Mouse (Mus musculus) stomach, embryonic 14.5 days (tissue): ENCODE data around the gene Tmed5. TPM values are rescaled to one million over a fixed set of nuclear protein-coding genes. Genes with fewer than 3 reads are reported as not detected.

ENCODE experiments used
- ATAC-seq: fragments of 200-750 bp; cut with Nextera tagmentation; 2 replicates; pipeline ENCODE4 v1.8.0; 2017; ENCODE audit warnings: low read depth, moderate TSS enrichment; ENCODE audit not compliant: insufficient number of reproducible peaks, insufficient read depth, low FRiP score
- H3K27ac ChIP-seq: fragments of 300-500 bp; sonication (generic); 2 replicates; pipeline ENCODE4 v1.5.1; 2014; ENCODE audit warnings: mild to moderate bottlenecking, low read length, moderate library complexity, mixed read lengths
- H3K27me3 ChIP-seq: fragments of 300-500 bp; sonication (generic); 2 replicates; pipeline ENCODE4 v1.6.1; 2014; ENCODE audit warnings: low read length, control low read depth, mixed read lengths; ENCODE audit not compliant: control insufficient read depth, insufficient read depth
- H3K36me3 ChIP-seq: fragments of 300-500 bp; sonication (generic); 2 replicates; pipeline ENCODE4 v1.6.1; 2014; ENCODE audit warnings: mild to moderate bottlenecking, control low read depth, low read length, moderate library complexity, mixed read lengths; ENCODE audit not compliant: control insufficient read depth, insufficient read depth
- H3K4me1 ChIP-seq: fragments of 300-500 bp; sonication (generic); 2 replicates; pipeline ENCODE4 v1.6.1; 2014; ENCODE audit warnings: low read length, control low read depth, mixed read lengths; ENCODE audit not compliant: control insufficient read depth, insufficient read depth
- H3K4me2 ChIP-seq: fragments of 300-500 bp; sonication (generic); replicated peaks from 2 replicates; pipeline ENCODE4 v1.6.1; 2014; ENCODE audit warnings: low read depth, low read length, control low read depth
- H3K4me3 ChIP-seq: fragments of 300-500 bp; sonication (generic); 2 replicates; pipeline ENCODE4 v1.5.1; 2014; ENCODE audit warnings: low read depth, low read length, control low read depth
- H3K9ac ChIP-seq: fragments of 300-500 bp; sonication (generic); replicated peaks from 2 replicates; pipeline ENCODE4 v1.6.1; 2014; ENCODE audit warnings: low read depth, mild to moderate bottlenecking, control low read depth, low read length, moderate library complexity, mixed read lengths
- H3K9me3 ChIP-seq: fragments of 300-500 bp; sonication (generic); 2 replicates; pipeline ENCODE4 v1.6.1; 2016; ENCODE audit warnings: low read depth, low read length, control low read depth; ENCODE audit not compliant: control insufficient read depth
- WGBS: fragments of 180-500 bp; shearing (Covaris S2); extraction: QIAGEN DNeasy Blood & Tissue Kit; methylation state at CpG from one replicate; pipeline ENCODE4 v1.1.7; 2014; 5-methylcytosine and 5-hydroxymethylcytosine counted together
- polyA plus RNA-seq: library from polyadenylated mRNA; unstranded; fragments of >200 nt; fragmentation: Nextera tagmentation; extraction: Ambion mirVana; gene quantifications from 2 replicates; pipeline ENCODE4 v1.2.1, GENCODE M21; 2014

Gene Tmed5
- polyA plus RNA-seq, result 37.0 and 41.0 TPM in 2 replicates

DNA sequence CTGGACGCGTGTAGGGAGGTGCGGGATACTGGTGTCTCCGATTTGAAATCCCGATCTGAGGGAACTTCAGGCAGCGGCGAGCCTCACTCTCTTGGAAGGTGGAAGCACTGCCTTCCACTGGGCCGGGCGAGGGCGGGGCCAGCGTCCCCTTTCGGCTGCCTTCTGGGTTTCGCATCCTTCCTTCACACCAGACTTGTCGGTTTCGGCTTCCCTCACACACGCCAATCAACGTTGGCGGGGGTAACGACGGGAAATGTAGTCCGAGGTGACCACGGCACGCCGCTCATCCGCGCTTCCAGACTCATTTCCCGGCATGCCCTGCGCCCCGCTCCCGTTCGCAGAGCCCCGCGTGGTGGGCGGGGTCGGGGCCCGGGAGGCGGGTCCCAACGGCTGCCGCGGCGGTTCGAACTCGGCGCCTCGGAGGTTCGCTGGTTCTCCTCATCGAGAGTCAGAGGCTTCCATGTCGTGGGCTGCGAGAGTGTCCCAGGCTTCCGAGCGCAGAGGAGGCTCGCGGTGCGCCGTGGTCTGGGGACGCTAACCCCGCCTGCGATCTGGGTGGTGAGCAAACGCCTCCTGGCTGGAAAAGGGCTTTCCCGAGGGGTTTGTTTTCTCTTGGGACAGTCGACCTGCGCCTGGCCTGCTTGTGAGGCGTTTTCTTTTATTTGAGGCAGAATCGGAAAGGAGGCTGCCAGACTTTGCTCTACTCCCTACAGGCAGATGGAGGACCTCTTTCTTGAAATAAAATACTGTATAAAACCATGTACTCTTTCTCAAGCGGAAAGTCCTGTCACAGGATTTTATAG is at the start of gene Tmed5, which contains the start of gene Ccdc18:
TSS of gene Tmed5 (minus strand) at position 180 of the 803 bp plus-strand sequence.
TSS of gene Ccdc18 (plus strand) at position 435 of the 803 bp plus-strand sequence.
- Histone ChIP-seq H3K9ac (peak within 1 kb of the TSS; percentile 76), H3K36me3 (peaks cover 5% of the 10 kb centered on the region), H3K4me3 (peak within 1 kb of the TSS; percentile 86), H3K4me2 (peak within 1 kb of the TSS; percentile 73), H3K27ac (peak within 1 kb of the TSS; percentile 90), H3K9me3 (no peaks in the 10 kb centered on the region), H3K27me3 (no peaks in the 10 kb centered on the region), H3K4me1 (peaks cover 4% of the 10 kb centered on the region; the same call in 1 of the 2 replicates)
- WGBS, result under 1% methylated on average over 65 of the region's 65 CpGs
- ATAC-seq, result peak; percentile 99

DNA sequence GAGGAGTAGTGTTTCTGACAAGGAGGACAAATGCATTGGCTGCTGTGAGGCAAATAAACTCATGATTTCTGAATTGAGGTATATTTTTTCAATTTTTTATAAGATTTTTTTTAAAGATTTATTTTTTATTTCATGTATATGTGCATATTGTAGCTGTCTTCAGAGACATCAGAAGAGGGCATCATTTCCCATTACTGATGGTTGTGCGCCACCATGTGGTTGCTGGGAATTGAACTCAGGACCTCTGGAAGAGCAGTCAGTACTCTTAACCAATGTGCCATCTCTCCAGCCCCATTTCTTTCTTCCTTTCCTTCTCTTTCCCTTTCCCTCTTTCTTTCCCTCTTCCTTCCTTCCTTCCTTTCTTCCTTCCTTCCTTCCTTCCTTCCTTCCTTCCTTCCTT is 31.3 kb upstream of the Tmed5 start:
- Histone ChIP-seq H3K36me3 (no peaks in the 10 kb centered on the region), H3K4me1 (no peaks in the 10 kb centered on the region), H3K4me2 (no peak overlapping the region), H3K27ac (no peak overlapping the region), H3K9ac (no peak overlapping the region), H3K9me3 (no peaks in the 10 kb centered on the region), H3K27me3 (no peaks in the 10 kb centered on the region), H3K4me3 (no peak overlapping the region)
- WGBS, result 27% methylated on average over 1 of the region's 1 CpGs
- ATAC-seq, result no peak

DNA sequence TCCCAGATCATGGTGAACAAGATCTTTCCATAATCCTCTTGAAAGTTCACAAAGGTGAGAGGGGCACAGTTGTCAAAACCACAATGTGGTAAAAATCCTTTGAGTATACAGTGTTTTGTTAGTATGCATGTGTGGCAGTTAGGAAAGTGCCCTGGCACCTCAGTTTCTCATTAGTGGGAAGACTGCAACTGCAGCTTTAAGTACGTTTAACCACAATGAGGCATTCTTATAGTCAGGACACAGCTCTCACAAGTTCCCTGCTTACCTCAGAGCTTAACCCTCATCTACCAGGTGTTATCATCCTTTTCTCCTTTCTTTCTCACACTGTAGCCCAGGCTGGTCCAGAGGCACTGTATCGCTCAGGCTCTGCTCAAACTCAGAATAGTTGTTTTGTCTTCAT is 28.4 kb upstream of the Tmed5 start:
- Histone ChIP-seq H3K4me2 (no peak overlapping the region), H3K9ac (no peak overlapping the region), H3K4me1 (no peaks in the 10 kb centered on the region), H3K36me3 (no peaks in the 10 kb centered on the region), H3K27ac (no peak overlapping the region), H3K9me3 (no peaks in the 10 kb centered on the region), H3K4me3 (no peak overlapping the region), H3K27me3 (no peaks in the 10 kb centered on the region)
- 92% methylated on average over 2 of the region's 2 CpGs for WGBS
- ATAC-seq, result no peak

DNA sequence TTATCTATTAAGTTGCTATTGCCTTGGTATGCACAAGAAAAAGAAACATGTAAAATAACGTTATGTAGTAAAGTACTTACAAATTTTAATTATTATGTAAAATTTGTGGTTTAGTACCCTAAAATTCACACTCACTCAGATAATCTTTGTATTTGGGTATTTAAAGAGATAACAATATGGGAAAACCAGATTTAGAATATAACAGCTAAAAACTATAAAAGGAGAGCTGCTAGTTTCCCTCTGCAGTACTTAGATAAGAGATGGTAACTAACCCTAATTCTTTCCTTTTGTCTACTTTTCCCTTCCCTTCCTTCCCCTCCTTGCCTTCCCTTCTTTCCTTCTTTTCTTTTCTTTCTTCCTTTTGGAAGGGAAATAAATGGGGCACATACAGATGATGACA is 20.2 kb upstream of the Tmed5 start:
- H3K27ac ChIP-seq, result no peak overlapping the region
- no peaks in the 10 kb centered on the region for H3K9me3 ChIP-seq
- no peaks in the 10 kb centered on the region for H3K36me3 ChIP-seq
- no peak overlapping the region for H3K4me2 ChIP-seq
- H3K27me3 ChIP-seq, result no peaks in the 10 kb centered on the region
- 90% methylated on average over 1 of the region's 1 CpGs for WGBS
- no peaks in the 10 kb centered on the region for H3K4me1 ChIP-seq
- no peak overlapping the region for H3K4me3 ChIP-seq
- no peak overlapping the region for H3K9ac ChIP-seq
- no peak for ATAC-seq

DNA sequence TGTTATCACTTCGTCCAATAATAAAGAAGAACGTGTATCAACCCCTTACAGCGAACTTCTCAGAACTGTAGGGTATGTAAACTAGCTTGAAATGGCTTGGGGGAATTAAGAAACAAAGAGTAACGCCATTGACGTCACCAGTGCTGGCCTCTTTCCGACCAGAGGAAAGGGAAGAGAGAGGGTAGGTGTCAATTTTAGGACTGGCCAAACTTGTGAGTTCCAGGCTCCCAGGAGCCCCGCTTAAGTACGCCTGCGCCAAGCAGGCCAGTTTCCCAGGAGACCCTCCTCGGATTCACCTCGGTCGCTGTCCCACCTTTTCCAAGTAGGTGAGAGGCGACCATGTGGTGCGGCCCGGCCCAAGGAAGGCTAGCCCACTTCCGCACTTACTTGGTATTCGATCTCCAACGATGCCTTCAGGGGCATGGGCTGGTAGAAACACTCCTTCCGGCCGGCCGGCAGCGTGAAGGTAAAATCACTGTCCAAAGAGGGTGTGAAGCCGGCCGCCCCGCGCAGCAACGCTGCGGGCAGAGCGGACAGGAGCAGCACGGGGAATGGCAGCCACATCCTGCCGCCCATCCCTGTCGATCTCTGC is 475 bp downstream of the Tmed5 start:
- peak overlapping the region; percentile 76 for H3K9ac ChIP-seq
- WGBS, result under 1% methylated on average over 32 of the region's 32 CpGs
- peaks cover 4% of the 10 kb centered on the region; the same call in 1 of the 2 replicates for H3K4me1 ChIP-seq
- H3K9me3 ChIP-seq, result no peaks in the 10 kb centered on the region
- peak overlapping the region; percentile 73 for H3K4me2 ChIP-seq
- peaks cover 5% of the 10 kb centered on the region for H3K36me3 ChIP-seq
- peak; percentile 6 for ATAC-seq
- H3K27me3 ChIP-seq, result no peaks in the 10 kb centered on the region
- H3K4me3 ChIP-seq, result peak overlapping the region; percentile 86
- H3K27ac ChIP-seq, result peak overlapping the region; percentile 90

DNA sequence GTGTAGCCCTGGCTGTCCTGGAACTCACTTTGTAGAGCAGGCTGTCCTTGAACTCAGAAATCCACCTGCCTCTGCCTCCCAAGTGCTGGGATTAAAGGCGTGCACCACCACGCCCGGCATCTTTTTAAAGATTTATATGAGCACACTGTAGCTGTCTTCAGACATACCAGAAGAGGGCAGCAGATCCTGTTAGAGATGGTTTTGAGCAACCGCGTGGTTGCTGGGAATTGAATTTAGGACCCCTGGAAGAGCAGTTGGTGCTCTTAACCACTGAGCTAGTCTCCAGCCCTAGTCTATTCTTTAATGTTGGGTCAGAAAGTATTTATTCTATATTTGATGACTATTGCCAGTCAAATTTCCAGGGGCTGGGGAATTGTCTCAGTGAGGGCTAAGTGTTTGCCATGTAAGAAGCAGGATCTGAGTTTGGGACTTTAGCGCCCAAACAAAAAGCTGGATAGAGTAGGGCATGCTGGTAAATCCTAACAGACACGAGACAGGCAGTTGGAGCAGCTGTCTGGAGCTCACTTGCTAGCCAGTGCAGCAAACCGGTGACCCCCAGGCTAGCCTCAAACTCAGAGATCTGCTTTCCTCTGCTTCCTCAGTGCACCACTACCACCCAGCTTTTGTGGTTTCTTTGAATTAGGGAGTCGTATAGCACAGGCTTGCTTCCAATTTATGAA is 12.1 kb downstream of the Tmed5 start:
- no peak overlapping the region for H3K27ac ChIP-seq
- H3K27me3 ChIP-seq, result no peaks in the 10 kb centered on the region
- no peaks in the 10 kb centered on the region; the same call in 1 of the 2 replicates for H3K36me3 ChIP-seq
- H3K4me3 ChIP-seq, result no peak overlapping the region
- H3K9me3 ChIP-seq, result no peaks in the 10 kb centered on the region
- no peak for ATAC-seq
- H3K4me1 ChIP-seq, result no peaks in the 10 kb centered on the region
- 86% methylated on average over 9 of the region's 9 CpGs for WGBS
- no peak overlapping the region for H3K9ac ChIP-seq
- no peak overlapping the region for H3K4me2 ChIP-seq

DNA sequence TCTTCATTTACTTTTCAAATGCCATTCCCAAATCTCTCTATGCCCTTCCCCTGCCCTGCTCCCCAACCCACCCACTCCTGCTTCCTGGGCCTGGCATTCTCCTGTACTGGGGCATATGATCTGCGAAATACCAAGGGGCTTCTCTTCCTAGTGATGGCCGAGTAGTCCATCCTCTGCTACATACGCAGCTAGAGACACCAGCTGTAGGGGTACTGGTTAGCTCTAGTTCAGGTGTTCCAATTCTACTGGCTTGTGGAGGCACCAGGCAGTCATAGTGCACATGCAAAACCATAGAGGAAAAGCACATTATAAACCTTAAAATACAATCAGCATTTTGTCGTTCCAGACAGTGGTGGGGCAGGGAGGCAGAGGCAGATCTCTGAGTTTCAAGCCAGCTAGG is 14.7 kb downstream of the Tmed5 start:
- H3K27ac ChIP-seq, result no peak overlapping the region
- no peak overlapping the region for H3K9ac ChIP-seq
- no peaks in the 10 kb centered on the region for H3K9me3 ChIP-seq
- no peaks in the 10 kb centered on the region for H3K27me3 ChIP-seq
- 87% methylated on average over 4 of the region's 4 CpGs for WGBS
- no peak overlapping the region for H3K4me2 ChIP-seq
- no peaks in the 10 kb centered on the region for H3K4me1 ChIP-seq
- no peaks in the 10 kb centered on the region; the same call in 1 of the 2 replicates for H3K36me3 ChIP-seq
- H3K4me3 ChIP-seq, result no peak overlapping the region
- no peak for ATAC-seq

DNA sequence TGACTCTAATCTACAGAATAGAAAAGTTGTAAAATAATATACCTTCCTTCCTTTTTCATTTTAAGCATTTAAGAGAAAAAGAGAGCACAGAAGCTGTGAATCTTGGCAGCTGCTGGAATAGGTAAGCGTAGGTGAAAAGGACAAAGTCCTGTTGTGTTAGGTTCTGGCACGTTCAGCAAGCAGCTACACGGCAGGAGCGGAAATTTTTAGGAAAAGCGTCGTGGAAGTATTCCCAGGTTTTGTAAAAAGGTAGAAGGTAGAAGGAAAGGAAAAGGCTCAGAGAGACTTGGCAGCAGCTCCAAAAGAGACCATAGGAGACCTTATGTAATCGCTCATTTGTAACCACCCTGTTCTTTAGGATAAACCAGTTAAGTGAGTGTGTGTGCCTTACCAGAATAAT is 23.1 kb downstream of the Tmed5 start:
- 92% methylated on average over 7 of the region's 7 CpGs for WGBS
- H3K9me3 ChIP-seq, result no peaks in the 10 kb centered on the region
- H3K27me3 ChIP-seq, result no peaks in the 10 kb centered on the region

More for the DNA sequence above, 23.1 kb downstream of the Tmed5 start:
- no peak overlapping the region for H3K27ac ChIP-seq
- no peak overlapping the region for H3K4me3 ChIP-seq
- no peaks in the 10 kb centered on the region for H3K4me1 ChIP-seq
- peaks cover 24% of the 10 kb centered on the region for H3K36me3 ChIP-seq
- H3K9ac ChIP-seq, result no peak overlapping the region
- H3K4me2 ChIP-seq, result no peak overlapping the region
- no peak for ATAC-seq
